Mouse (Mus musculus): ENCODE measurements around the gene Cfb.

DNA sequence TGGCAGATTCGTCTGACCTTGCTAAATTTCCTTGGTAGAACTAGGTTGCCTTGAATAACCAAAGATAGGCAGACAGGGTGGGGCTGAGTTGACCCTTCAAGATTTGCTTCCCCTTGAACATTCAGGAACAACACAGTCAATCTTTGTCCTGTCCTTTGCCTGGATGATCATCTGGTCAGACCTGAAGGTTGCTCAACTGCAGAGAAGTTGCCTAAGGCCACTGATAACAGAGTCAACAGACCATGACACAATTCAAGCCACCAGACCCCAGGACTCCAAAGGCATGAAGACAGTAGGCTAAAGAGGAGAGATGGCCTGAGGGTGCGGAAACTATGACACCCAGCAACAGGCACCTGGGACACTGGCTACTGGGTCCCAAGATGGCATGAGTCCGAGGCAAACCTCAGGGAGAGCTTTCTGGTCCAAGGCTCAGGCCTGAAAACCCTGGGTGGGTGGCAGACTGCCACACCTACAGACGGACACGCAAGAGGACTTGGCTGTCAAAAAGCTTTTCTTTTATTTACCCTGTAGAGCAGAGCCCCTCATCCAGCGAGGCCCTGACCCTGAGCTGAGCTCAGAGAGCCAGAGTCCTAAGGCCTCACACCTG lies 53.6 kb downstream of the Cfb start:
- no peak for TF ChIP-seq POLR2A (IDR thresholded peaks at IDR 0.05; ENCODE audit: control insufficient read depth, extremely low read depth, insufficient read depth, low read length, poor library complexity)
- no peak for TF ChIP-seq CTCF (IDR thresholded peaks at IDR 0.05; ENCODE audit: borderline replicate concordance, control insufficient read depth, extremely low read depth, insufficient read depth, low read length, poor library complexity)

Data from thymus, adult 2 months (tissue).